Mouse (Mus musculus) macrophage (primary cell): ENCODE data around the gene Gm21954. TPM values are rescaled to one million over a fixed set of nuclear protein-coding genes. Genes with fewer than 3 reads are reported as not detected.

Experiments
- H3K27ac ChIP-seq: fragments of 350-480 bp; formaldehyde crosslinking; 2 replicates; pipeline ENCODE4 v1.9.0; 2021
- H3K36me3 ChIP-seq: fragments of 350-480 bp; formaldehyde crosslinking; 2 replicates; pipeline ENCODE4 v1.9.0; 2021; ENCODE audit errors: inconsistent target
- H3K4me3 ChIP-seq: fragments of 350-480 bp; formaldehyde crosslinking; 2 replicates; pipeline ENCODE4 v1.9.0; 2021; ENCODE audit errors: inconsistent target
- H3K79me2 ChIP-seq: fragments of 350-480 bp; formaldehyde crosslinking; 2 replicates; pipeline ENCODE4 v1.9.0; 2021; ENCODE audit errors: inconsistent target
- WGBS: methylation state at CpG from one replicate; pipeline ENCODE4 v1.1.7; 2026; ENCODE audit warnings: inconsistent platforms; ENCODE audit not compliant: missing documents; 5-methylcytosine and 5-hydroxymethylcytosine counted together
- polyA plus RNA-seq: library from polyadenylated mRNA; stranded (reverse); fragments of 250-400 nt; gene quantifications from 3 replicates; pipeline ENCODE4 v1.2.4, GENCODE M21; 2018; ENCODE audit warnings: inconsistent platforms

Gene Gm21954
- polyA plus RNA-seq, 1 experiment from 2014 or later = not detected

DNA sequence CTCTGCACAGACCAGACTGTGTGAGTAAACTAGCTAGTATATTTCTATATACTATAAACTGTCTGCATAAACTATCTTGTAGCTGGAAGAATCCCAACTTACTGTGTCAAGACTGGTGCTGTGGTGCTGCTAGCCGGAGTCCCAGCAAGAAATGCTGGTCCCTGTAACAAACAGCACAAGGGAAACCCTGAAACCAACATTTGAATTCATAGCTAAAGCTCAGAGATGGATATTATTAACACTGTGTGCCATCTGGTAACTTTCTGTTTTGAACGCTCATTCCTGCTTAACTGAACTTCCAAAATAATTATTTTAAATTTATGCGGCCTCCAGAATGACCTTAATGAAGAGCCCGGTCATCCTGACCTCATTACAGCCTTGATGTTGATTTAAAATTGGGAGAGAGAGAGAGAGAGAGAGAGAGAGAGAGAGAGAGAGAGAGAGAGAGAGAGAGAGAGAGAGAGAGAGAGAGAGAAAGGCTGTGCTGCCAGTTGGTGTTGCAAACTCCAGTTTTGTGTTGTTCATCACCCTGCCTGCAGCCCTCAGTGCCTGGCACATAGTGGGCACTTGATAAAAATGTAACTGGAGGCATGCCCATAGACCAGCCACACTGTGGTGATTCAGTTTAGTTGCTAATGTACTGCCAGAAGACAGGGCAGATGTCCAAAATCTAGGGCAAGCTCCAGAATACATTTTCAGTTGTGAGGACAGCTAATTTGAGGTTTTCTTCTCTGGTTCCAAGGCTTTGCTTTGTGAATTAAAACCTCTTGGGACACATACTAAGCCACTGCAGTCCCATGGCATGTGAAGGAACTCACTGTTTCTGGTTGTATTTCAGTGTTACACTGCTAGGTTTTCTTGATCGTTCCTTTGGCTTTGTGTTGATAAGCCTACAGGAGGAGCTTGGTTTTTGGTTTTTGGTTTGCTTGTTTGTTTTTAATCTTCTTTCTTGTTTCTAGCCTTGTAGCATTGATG is 24.2 kb downstream of the Gm21954 start:
- no peak overlapping the region for H3K4me3 ChIP-seq
- no peak overlapping the region for H3K27ac ChIP-seq
- H3K79me2 ChIP-seq = no peaks in the 10 kb centered on the region
- WGBS = 89% methylated on average over 3 of the region's 5 CpGs
- H3K36me3 ChIP-seq = no peaks in the 10 kb centered on the region

GRCm38 (mm10) chr3:55446681-55447080 is 25.3 kb downstream of the Gm21954 start:
- Histone ChIP-seq H3K79me2 (no peaks in the 10 kb centered on the region), H3K36me3 (no peaks in the 10 kb centered on the region)
- WGBS = 91% methylated on average over 7 of the region's 7 CpGs

GRCm38 (mm10) chr3:55443725-55444124 is 28.3 kb downstream of the Gm21954 start:
- WGBS = 80% methylated on average over 2 of the region's 2 CpGs
- no peaks in the 10 kb centered on the region for H3K79me2 ChIP-seq
- no peaks in the 10 kb centered on the region for H3K36me3 ChIP-seq
- H3K4me3 ChIP-seq = no peak overlapping the region
- H3K27ac ChIP-seq = no peak overlapping the region

More at GRCm38 (mm10) chr3:55446681-55447080, 25.3 kb downstream of the Gm21954 start:
- no peak overlapping the region for H3K27ac ChIP-seq
- no peak overlapping the region for H3K4me3 ChIP-seq

DNA sequence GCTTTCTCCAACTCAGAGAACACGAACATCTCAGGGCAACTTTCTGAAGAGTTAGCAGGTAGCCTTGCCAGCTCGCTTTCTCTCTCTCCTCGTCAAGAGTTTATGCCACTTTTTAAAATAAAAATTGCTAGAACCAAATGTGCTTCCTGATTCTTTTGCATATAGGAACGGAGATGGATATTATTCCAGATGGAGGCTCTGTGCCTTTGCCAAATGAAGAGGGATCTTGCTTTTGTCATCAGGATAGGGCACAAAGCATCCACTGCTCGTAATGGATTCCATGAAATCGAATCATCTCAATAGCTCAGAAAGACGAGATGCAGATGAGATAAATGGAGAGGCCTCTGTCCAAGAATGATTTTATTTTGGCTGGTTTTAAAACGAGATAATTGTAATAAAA is 28.7 kb downstream of the Gm21954 start:
- H3K36me3 ChIP-seq = no peaks in the 10 kb centered on the region
- H3K27ac ChIP-seq = no peak overlapping the region
- WGBS = 85% methylated on average over 8 of the region's 8 CpGs
- no peak overlapping the region for H3K4me3 ChIP-seq
- no peaks in the 10 kb centered on the region for H3K79me2 ChIP-seq

DNA sequence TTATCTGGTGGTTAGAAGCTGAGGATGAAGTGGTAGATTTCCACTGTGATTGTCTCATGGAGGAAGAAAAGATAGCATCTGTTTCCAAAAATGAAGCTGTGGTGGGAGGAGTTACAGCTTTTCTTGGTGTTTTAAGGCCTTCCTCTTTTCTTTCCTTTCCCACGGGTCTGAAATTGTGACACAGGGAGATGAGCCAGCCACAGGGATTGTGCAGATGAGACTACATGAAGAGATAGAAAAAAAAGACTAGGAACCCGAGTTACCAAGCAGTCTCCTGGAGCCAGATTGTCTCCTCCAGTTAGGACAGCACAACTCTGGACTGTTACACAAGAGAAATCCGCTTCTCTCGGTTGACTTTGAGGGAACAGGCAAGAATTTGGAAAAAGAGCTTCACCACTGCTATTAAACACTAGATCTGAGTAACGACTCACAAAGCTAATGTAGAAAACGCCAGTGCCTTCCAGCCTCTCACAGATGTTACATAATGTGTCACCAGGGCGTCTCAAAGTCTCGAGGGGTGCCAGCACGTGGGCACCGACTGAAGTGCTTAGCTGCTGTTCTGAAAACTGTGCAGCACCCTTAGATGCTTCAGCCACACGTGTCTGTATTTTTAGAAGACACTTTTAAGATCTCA is 29.9 kb downstream of the Gm21954 start:
- 66% methylated on average over 11 of the region's 11 CpGs for WGBS
- no peak overlapping the region for H3K27ac ChIP-seq
- H3K4me3 ChIP-seq = no peak overlapping the region
- no peaks in the 10 kb centered on the region for H3K79me2 ChIP-seq
- no peaks in the 10 kb centered on the region for H3K36me3 ChIP-seq

DNA sequence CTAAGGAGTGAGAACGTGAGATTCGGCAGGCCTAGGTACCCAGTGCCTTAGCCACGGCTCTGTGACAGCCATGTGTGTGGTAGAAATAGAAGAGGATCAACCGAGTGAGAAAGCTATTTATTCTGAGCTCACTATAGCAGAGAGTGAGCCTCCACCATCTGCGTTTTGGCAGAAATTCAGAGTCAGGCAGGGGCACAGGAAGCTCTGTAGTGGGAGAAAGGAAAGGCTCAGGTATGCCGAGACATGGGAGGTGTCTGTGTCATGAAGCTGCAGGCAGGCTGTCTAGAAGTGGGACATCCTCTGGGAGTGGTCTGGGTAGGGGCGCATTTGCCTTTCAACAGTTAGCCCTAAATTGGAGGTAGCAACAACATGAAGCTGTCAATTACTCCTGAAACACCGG is 31.7 kb downstream of the Gm21954 start:
- Histone ChIP-seq H3K79me2 (no peaks in the 10 kb centered on the region), H3K27ac (no peak overlapping the region), H3K36me3 (no peaks in the 10 kb centered on the region), H3K4me3 (no peak overlapping the region)
- WGBS = 48% methylated on average over 8 of the region's 8 CpGs

DNA sequence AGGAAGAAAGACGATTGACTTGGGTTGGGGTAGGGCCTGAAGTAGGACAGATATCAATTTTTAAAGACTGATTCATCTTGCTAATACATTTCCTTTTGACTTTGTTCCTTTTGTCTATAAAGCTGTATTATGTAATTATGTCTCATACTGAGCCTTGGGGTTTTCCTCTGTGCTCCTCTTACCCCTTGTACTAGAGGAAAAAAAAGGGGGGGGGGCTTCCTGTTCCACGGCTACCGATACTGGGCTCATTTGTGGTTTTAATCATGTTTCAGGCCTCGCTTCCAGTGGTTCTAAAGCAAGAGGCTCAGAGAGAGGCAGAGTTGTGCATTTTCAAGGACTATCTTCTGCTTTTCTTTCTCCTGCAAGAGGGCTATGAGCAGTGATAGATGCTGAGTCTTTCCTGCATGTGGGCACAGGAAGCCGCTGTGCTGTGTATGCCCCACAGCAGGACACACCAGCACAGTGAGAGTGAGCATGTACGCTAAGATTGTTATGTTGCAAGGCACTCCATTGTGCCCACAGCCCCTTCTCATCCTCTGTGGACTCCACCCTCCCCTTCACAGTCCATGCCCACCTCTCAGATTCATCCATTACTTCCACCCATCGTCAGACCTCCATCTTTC is 33.1 kb downstream of the Gm21954 start:
- H3K27ac ChIP-seq = no peak overlapping the region
- no peaks in the 10 kb centered on the region for H3K36me3 ChIP-seq
- WGBS = 10% methylated on average over 7 of the region's 7 CpGs
- H3K4me3 ChIP-seq = no peak overlapping the region
- no peaks in the 10 kb centered on the region for H3K79me2 ChIP-seq

GRCm38 (mm10) chr3:55434276-55434675 is 37.7 kb downstream of the Gm21954 start:
- H3K4me3 ChIP-seq = no peak overlapping the region
- no peaks in the 10 kb centered on the region for H3K79me2 ChIP-seq
- WGBS = 100% methylated on average over 1 of the region's 1 CpGs
- H3K27ac ChIP-seq = no peak overlapping the region
- H3K36me3 ChIP-seq = no peaks in the 10 kb centered on the region

GRCm38 (mm10) chr3:55431223-55431622 is 40.8 kb downstream of the Gm21954 start:
- H3K4me3 ChIP-seq = no peak overlapping the region
- no peaks in the 10 kb centered on the region for H3K79me2 ChIP-seq
- no peaks in the 10 kb centered on the region for H3K36me3 ChIP-seq
- H3K27ac ChIP-seq = no peak overlapping the region
- WGBS = 78% methylated on average over 3 of the region's 3 CpGs

DNA sequence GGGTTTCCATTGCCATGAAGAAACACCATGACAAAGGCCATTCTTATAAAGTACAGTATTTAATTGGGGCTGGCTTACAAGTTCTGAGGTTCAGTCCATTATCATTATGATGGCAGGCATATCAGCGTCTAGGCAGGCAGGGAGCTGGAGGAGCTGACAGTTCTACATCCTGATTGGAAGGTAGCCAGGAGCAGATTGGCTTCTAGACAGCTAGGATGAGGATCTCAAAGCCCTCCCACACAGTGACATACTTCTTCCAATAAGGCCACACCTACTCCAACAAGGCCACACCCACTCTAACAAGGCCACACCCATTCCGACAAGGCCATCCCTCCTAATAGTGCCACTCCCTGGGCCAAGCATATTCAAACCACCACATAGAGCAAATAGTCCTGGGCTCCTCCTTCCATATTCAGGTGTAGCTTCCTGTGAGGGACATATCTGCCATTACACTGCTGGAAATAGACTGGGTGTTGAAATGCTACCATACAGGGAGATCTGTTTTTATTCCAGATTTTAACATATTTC is 41.9 kb downstream of the Gm21954 start:
- Histone ChIP-seq H3K27ac (no peak overlapping the region), H3K36me3 (no peaks in the 10 kb centered on the region), H3K4me3 (no peak overlapping the region), H3K79me2 (no peaks in the 10 kb centered on the region)
- 85% methylated on average over 2 of the region's 2 CpGs for WGBS

DNA sequence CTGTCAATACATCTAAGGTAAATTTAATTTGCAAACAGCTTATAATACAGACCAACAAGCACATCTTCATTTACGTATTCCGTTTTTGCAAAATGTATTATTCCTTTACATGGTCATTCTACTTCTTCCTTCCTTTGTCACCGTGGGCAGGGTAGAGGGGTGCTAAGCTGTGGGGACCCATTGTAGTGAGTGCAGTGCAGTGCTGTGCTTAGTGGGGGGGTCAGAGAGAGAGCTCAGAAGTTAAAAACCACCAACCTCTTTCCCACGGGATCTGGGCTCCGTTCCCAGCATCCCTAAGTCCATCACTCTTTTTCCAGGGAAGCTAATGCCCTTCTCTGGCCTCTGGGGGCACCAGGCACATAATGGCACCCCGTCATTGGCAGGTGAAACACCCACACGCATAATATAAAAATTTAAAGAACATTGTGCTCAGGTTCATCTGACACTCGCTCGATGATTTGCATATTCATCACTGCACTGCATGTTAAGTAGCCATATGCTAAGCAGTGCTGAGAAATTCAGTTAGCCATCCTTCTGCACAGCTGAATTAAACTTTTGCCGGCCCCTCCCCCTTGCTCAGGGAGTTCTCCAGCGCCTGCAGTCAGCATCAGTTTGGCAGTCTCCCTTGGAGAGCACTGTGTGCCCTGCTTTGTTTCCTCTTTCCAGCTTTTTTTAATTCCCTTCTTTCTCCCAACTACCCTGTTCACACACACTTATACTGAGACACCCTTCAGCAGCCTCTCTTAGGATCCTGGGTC is 48.2 kb downstream of the Gm21954 start:
- no peaks in the 10 kb centered on the region for H3K36me3 ChIP-seq
- no peaks in the 10 kb centered on the region for H3K79me2 ChIP-seq
- no peak overlapping the region for H3K27ac ChIP-seq
- WGBS = 48% methylated on average over 11 of the region's 11 CpGs
- H3K4me3 ChIP-seq = no peak overlapping the region

DNA sequence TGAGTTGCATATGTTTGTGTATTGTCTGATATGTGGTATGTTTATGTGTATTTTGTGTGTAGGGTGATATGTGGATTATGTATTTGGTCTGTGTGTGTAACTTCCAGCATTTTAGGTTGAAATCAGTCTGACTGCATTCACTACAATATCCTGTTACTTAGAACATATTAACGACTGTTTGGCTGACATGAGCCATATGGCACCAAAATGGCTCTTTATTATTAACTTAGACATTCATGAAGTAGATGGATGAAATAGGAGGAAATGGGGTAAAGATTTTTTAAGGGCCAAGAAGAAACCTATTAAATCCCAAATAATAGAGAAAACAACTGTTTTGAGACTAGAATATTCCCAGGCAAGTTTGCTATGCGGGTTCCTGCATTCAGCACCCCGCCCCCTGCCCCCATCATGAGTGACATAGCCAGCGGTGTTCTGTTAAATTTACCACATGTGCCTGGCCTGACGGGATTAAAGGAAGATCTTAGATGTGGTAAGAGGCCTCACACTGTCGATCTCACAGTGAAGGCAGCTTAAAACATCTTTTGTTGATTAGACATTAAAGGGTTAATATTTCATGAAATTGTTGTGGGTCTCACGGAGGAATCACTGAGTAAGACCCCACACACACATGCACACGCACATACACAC is 51.5 kb downstream of the Gm21954 start:
- Histone ChIP-seq H3K79me2 (no peaks in the 10 kb centered on the region), H3K27ac (no peak overlapping the region), H3K4me3 (no peak overlapping the region), H3K36me3 (no peaks in the 10 kb centered on the region)
- WGBS = 70% methylated on average over 8 of the region's 8 CpGs

DNA sequence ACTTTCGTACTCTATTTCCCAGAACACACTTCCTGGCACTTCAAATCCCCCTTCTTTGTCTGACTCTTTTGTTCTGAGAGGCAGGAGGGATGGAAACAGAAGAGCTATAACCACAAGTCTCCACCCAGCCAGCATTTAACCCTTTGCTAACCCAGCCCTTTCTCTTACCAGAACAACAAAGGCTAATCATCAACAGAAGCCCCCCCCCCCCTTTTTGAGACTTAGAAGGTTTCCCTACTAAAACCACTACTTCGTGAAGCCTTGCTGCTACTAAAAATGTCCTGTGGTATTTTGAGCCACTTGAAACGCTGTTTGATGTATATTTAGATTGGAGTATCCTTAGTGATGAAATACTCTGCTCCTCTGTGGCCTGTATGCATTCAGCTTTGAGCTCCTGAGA is 52.7 kb downstream of the Gm21954 start:
- Histone ChIP-seq H3K79me2 (no peaks in the 10 kb centered on the region), H3K27ac (no peak overlapping the region), H3K4me3 (no peak overlapping the region), H3K36me3 (no peaks in the 10 kb centered on the region)
- 15% methylated on average over 3 of the region's 3 CpGs for WGBS

DNA sequence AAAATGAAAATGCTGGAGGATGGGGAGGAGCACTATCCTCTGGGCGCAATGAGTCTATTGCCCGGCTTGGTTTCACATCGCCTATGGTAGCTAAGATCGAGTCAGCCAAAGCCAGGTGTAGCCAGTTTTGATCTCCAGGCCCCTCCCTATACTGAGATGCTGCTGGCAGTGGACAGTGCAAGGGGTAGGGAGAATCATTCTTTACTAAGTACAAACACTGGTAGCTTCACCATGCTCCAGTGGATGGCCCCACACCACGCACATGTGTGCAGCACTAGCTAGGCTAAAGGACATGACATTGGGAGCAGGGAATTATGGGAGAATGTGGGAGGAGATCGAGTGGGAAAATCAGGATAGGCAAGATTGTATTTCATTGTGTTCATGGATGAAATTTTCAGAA is 53.2 kb downstream of the Gm21954 start:
- no peaks in the 10 kb centered on the region for H3K36me3 ChIP-seq
- H3K79me2 ChIP-seq = no peaks in the 10 kb centered on the region
- H3K27ac ChIP-seq = no peak overlapping the region
- WGBS = 89% methylated on average over 6 of the region's 6 CpGs
- H3K4me3 ChIP-seq = no peak overlapping the region
